Mouse (Mus musculus): ENCODE data around the gene Rab11fip4.

The Rab11fip4 gene
- long read RNA-seq, experiment 1, partial matches to known transcripts, result 0 of 1 reads
- long read RNA-seq, experiment 1, other reads (novel, unspliced or antisense), result 1 of 1 reads
- long read RNA-seq, experiment 2, result 0 reads

DNA sequence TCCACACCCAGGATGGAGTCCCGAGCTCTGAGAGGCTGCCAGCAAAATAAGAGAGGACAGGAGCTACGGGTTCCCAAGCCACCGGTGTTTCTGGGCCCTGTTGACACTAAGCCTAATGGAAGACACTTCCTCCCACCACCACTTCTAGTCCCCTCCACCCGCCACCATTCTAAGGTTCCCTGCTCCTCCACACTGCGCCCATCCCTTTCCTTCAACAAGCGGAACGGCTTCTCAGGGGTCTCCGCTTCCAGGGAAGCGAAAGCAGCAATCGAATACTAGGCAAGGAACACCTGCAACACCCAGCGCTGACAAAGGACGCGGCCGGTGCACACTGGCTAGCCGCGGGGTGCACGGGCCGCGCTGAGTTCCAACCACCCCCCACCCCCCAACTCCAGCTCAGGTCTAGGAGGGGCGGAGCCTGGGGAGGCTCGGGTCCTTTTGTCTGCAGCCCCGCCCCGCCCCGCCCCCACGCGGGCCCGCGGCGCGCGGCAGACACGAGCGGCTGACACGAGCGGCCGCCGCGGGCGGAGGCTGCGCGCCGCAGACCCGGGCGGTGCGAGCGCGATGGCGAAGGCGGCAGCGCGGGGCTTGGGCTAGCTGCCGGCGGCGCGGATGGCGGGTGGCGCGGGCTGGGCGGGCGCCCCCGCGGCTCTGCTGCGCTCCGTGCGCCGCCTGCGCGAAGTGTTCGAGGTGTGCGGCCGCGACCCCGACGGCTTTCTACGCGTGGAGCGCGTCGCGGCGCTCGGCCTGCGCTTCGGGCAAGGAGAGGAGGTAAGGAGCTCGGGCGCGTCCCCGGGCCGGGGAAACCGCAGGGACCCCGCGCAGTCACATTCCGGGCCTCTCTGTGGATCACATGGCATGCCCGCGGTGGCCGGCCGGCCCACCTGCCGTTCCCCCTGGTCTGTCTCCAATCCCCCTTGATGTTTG is at the start of gene Rab11fip4:
Rab11fip4 (plus strand) TSS at position 549 of the 927 bp plus-strand sequence.
- intact Hi-C loops (cut with DNase I), result no loop called here

DNA sequence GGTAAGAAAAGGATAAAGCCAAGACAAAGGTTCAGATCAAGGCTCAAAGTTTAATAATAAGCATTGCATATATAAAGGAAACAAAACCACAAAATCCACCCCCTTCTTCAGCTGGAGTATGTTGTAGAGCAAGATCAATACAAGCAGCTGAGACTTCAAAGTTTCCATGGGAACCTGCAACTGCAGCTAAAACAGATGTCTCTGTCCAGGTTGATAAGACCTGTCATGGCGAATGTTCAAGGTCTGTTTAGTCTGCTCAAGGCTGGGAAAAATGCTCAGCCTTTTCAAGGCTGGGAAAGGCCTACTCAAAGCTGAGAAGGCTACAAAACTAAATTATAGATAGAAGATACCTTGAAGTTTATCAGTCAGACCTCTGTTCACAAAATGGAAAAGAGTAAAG is 38.4 kb upstream of the Rab11fip4 start:
- intact Hi-C loops (cut with DNase I), result no loop called here

- intact Hi-C loops (cut with DNase I), result no loop called here
These were observed 30.5 kb upstream of the Rab11fip4 start for GRCm38 (mm10) chr11:79560536-79560935.

- intact Hi-C loops (cut with DNase I), result no loop called here
These were observed 27.5 kb upstream of the Rab11fip4 start for GRCm38 (mm10) chr11:79563493-79563892.

- intact Hi-C loops (cut with DNase I), result no loop called here
These were observed 24.1 kb upstream of the Rab11fip4 start for GRCm38 (mm10) chr11:79566947-79567346.

- intact Hi-C loops (cut with DNase I), result no loop called here
These were observed 22.7 kb upstream of the Rab11fip4 start for GRCm38 (mm10) chr11:79568197-79568911.

GRCm38 (mm10) chr11:79570319-79570718 is 20.7 kb upstream of the Rab11fip4 start:
- intact Hi-C loops (cut with DNase I), result loop anchor here (10.0 kb wide), 1 partner anchor 136 kb away; no protein-coding TSS in a partner anchor

DNA sequence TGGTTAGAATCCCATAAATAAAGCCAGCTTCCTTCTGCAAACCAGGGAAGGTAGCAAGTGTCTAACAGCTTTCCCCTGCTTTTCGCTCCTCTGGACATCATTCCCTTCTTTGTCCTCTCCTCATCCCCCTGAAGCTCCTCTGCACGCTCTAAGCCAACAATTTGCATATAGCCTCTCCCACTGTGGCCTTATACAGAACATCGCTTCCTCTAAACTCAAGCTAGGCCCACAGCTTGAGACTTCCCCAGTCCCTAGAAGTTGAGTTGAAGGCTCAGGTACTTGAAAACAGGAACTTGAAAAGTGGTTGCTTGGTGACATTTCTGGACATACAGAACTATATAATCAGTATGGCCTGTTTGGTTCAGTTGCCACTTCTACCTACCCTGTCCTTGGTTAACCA is 17.2 kb upstream of the Rab11fip4 start:
- intact Hi-C loops (cut with DNase I), result loop anchor here (10.0 kb wide), 1 partner anchor 139 kb away; no protein-coding TSS in a partner anchor

DNA sequence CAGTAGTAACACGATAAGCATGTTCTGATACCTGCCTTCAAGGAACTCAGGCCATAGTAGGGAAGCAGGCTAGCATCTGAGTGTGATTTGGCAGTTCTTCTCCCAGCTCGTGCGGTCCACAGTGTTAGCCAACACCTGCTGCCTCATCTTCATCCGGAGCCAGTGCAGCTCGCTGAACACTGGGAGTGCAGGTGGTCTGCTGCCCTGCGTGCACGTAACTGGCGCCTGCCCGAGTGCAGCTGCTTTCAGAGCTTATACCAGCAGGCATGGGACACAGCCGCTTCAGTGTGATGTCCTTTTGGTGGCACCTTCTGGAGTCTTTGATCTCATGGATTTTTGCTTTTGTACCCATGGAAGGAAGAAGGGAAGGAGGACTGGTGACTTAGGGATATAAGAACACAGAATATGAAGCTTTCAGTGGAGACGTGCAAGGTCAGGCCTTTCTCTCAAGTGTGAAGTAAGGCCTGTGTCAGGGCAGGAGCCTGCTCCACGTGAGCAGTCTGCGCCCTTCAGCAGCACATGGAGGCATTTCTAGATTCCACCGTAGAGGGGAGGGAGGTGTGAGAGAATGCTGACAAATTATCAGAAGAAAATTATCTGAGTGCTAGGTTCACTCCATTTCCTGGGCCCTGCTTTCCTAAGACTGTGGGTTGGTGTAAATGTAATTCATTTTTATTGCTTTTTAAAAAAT is 15.5 kb upstream of the Rab11fip4 start:
- intact Hi-C loops (cut with DNase I), result loop anchor here (10.0 kb wide), 1 partner anchor 141 kb away; no protein-coding TSS in a partner anchor

GRCm38 (mm10) chr11:79577741-79578140 is 13.3 kb upstream of the Rab11fip4 start:
- intact Hi-C loops (cut with DNase I), result loop anchor here (10.0 kb wide), 1 partner anchor 143 kb away; no protein-coding TSS in a partner anchor

DNA sequence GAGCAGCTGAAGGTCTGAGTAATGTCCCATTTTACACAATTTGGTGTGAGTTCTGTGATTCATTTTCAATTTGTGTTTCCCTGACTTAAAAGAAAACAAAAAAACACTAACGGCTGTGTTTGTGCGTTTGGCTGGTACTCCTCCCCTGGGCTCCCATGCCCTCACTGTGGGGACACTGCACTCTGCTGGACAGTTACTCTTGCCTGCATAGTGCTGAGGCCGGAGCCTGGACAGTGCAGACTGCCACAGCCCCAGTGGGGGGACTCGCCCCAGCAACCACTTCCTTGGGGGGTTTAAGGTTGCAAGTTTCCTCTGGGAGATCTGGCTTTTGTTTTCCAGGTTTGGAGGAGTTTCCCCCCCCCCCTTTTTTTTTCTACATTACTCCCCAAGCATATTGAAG is 10.4 kb upstream of the Rab11fip4 start:
- intact Hi-C loops (cut with DNase I), result no loop called here

DNA sequence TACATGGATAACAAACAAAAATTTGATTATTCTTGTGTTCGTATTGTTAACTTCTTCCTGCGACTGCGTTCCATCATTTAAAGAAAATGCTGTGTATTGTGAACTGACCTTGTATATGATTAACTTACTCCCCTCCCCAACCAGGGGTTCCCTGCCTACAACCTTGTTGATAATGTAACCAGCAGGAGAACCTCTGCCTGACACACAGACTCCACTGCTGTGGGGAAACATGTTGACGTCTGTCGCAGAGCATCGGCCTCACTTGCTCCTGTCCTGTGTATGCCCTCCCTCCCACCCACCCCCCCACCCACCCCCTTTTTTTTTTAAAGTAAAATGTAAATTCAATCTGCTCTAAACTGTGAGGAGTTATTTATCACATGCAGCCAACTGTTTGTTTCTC is 9.8 kb upstream of the Rab11fip4 start:
- intact Hi-C loops (cut with DNase I), result no loop called here

DNA sequence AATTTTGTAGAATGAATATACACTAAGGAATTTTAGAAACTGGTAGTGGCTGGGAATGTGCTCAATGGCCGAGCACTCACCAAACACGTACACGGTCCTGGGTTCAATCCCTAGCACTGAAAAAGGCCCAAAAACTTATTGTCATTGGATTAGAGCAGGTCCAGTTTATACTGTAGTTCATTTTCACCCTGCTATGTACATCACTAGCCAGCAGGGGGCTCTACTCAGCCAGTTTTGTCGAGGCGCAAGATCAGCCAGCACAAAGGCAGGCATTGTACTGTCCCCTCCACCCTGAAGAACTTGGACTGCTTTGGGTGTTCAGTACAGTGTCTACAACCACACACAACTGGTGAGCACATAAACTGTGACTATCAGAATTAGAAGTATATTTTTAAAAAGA is 6.8 kb upstream of the Rab11fip4 start:
- intact Hi-C loops (cut with DNase I), result loop anchor here (2.0 kb wide), 1 partner anchor 103 kb away; no protein-coding TSS in a partner anchor

GRCm38 (mm10) chr11:79589317-79590075 is 1.5 kb upstream of the Rab11fip4 start:
- intact Hi-C loops (cut with DNase I), result no loop called here

DNA sequence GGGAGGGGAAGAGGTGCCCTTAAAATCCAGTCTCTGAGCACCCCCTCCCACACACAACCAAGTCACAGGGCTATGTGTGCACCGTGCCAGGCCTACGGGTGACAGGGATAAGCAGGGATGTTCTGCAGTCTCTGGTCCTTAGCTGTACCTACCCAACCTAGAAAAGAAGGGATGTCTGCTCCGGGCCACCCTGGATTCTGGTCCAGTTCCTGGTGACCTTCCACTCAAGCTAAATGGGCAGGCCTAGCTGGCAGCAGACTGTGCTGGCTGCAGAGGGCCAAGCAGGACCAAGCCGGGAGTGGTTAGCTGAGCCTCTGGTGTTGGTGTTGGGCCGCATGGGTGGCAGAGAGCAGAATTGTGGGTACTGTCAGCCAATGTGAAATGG is 571 bp downstream of the Rab11fip4 start:
- intact Hi-C loops (cut with DNase I), result no loop called here

DNA sequence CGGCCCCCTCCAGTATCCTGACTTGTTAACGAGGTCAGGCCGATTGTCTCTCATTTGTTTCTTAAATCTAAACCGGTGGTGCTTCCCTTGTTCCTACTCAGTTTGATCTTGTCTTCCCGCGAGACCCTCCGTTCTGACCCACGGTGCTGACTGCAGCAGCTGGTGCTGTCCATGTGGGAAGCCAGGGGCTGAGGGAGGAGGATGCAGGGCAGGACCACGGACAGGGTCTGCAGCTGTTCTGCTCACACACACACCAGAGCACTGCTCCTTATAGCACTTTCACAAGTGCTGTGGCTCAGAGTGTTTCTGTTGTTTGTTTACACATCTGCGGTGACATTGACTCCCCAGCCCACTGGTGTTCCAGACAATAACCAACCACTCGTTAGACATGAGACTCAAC is 2.5 kb downstream of the Rab11fip4 start:
- intact Hi-C loops (cut with DNase I), result no loop called here

- intact Hi-C loops (cut with DNase I), result no loop called here
These were observed 19.4 kb downstream of the Rab11fip4 start for GRCm38 (mm10) chr11:79610454-79610853.

- intact Hi-C loops (cut with DNase I), result no loop called here
These were observed 20.1 kb downstream of the Rab11fip4 start for GRCm38 (mm10) chr11:79611011-79611666.

DNA sequence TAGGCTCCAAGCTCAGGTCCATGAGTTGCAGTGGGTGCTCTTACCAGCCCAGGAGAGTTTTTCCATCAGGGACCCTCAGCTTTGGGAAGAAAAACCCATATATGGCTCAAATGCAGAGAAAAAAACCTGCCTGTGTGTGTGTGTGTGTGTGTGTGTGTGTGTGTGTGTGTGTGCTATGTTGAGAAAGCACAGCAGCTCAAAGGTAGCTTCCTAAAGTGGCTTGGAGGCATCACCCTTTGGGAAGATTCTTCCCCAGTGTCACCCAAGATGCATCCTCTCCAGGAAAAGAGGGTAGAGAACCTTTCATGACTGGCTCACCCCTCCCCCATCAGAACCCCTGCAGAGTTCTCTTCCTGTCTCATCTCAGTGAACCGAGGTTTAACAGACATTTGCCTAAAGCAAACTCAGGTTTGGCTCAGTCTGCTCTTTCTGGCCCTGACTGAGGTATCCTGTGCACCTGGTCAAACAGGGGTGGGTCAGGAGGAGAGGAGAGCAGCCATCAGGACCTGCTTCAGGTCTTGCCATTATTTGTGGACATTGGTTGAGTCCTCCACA is 21.1 kb downstream of the Rab11fip4 start:
- intact Hi-C loops (cut with DNase I), result no loop called here

- intact Hi-C loops (cut with DNase I), result no loop called here
These were observed 22.1 kb downstream of the Rab11fip4 start for GRCm38 (mm10) chr11:79613084-79613483.

All from adrenal gland (tissue).